Mouse (Mus musculus) cerebellum, adult (tissue): ENCODE results near the gene Galr3.

ENCODE experiments used
- ATAC-seq: cut with Nextera tagmentation; 2 replicates; pipeline ENCODE4 v1.9.2; 2017; ENCODE audit warnings: mild to moderate bottlenecking, moderate library complexity, mixed read lengths; ENCODE audit not compliant: insufficient number of reproducible peaks, low FRiP score, low TSS enrichment

The Galr3 gene

DNA sequence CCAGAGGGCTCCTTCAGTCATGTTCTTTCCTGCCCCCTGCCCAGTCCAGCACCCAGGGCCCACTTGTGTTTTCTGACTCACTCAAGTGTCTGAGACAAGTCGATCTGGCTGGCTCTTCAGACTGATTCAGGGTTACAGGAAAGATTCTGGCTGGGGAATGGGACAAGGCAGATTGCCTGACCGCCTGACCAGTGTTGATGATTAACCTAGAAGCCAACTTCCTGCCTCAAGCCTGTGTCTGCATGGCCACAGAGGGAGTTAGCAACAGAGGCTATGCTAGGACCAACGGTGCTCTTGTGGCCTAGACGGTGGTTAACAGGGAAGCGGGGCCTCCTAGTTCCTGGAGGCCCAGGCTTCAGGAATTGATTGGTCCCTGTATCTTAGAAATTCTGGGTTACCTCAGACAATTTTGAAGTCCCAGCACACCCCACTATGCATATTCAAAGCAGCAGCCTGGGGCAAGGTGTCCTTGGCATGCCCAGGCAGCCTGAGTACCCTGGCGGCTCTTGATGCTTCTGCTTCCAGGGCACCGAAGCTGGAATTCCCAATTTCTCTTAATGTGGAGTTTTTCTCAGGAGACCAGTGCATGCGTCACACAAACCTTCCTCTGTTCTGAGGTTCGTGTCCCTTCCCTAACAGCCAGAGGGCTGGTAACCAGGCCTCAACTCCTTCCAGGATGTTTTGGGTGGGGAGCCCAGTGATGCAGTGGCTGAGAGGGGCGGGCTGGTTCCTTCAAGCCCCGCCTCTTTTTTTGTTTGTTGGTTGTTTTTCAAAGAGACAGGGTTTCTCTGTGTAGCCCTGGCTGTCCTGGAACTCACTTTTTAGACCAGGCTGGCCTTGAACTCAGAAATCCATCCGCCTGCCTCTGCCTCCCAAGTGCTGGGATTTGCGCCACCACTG lies 10.0 kb downstream of the Galr3 start:
- no peak for ATAC-seq

GRCm38 (mm10) chr15:79052366-79052765 lies 10.7 kb downstream of the Galr3 start:
- no peak for ATAC-seq

DNA sequence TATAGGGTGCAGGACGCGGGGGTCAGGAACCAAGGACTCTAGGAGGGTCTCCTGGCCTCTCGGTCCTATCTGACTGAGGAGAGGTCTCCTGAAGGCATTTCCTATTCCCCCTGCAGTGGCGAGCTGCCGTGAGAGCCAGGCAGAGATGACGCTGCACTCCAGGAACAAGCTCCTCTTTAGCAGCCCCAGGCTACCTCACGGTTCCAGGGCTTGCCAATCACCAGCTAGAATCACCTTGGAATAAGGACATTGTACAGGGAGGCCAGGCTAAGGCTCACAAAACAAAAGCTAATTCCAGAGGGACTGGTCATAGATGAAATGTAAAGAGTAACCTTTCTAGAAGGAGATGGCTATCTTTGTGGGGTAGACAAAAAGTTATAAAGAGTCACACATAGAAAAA lies 14.9 kb downstream of the Galr3 start:
- ATAC-seq: no peak

GRCm38 (mm10) chr15:79057850-79058249 lies 16.2 kb downstream of the Galr3 start:
- no peak for ATAC-seq

- ATAC-seq: no peak
Observed at GRCm38 (mm10) chr15:79060887-79061565, 19.3 kb downstream of the Galr3 start.

GRCm38 (mm10) chr15:79062376-79063159 lies 20.9 kb downstream of the Galr3 start, which contains the start of gene Ankrd54:
Gene Ankrd54 (minus strand): TSS chr15:79062893.
- ATAC-seq: peak; percentile 100

DNA sequence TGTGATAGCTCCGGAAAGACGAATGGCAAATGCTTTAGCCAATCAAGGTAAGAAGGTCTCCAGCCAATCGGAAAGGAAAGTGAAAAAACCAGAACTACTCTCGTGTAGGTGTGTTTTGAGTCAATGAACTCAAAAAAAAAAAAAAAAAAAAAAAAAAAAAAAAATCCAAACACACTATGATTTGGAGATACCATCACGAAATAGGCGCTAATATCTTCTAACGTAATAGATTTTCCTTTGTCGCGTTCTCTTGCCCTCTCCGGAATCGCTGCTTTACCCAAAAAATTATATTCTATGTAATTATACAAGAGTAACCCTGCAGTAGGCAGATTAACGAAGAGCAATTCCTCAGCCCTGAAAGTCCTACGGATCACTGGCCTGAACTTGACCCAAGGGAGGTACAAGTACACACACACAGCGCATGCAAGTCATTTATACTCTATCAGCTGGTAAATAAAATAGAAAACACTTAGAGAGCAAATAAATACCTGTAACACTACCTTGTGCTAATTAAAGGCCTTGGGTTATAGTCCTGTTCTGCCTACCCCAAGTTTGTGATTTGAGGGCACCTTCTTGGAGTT lies 21.6 kb downstream of the Galr3 start:
- ATAC-seq: no peak

DNA sequence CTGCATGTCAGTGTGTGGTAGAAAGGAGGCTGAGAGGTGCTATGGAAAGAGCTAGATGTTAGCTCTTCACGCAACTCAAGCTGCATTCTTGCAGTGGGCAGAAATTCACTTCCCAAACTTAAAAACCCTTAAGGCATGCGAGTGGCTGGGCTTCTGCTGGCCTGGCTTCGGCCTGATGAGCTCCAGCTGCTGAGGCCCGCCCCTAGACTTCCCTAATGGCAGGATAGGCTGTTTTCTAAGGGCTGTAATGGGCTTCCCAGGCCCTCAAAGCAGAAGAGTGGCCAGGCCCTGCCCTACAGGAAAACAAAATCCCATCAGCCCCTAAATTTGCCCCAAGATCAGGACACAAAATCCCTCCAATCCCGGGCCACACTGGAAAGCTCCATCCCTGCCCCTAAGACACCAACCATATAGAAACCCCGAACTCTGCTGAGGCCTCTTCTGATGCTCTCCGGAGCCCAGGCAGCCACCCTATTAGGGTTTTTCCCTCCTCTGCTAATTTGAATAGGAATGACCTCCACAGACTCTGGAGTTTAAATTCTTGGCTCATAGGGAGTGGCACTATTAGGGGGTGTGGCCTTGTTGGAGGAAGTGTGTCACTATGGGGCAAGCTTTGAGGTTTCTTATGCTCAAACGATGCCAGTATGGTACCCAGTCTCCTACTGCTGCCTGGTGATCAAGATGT lies 23.5 kb downstream of the Galr3 start:
- no peak for ATAC-seq

DNA sequence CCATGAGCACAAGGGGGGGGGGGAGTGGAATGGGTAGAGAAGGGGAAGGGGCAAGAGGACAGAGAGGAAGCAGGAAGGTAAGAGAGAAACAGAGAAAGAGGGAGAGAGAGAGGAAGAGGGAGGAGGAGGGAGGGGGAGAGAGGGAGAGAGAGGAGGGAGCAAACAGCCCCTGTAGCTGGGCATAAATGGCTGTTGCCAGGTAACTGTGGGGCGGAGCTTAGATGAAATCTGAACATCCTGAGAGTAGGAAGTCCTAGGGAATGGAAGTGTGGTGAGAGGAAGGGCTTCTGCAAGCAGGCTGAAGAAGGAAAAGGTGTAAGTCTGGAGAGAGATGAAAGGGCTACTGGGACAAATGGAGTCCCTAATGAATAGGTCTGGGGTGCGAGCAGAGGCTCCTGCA lies 24.6 kb downstream of the Galr3 start:
- no peak for ATAC-seq

DNA sequence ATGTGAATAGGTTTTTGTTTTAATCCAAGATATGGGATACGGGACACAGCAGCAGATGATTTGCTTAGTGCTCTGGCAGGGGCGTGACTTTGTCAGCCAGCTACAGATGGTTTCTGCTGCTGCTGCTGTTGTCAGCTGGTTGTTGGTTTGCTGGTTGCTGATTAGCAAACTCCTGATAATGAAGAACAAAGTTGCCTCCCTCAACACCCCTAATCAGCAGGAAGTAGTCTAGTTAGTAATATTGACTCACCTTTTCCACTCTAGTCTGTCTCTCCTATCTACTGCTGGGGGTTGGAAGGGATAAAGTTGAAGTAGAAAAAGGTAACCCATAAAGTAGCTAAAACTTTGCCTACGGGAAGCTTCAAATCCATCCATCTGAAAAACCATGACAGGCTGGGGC lies 25.9 kb downstream of the Galr3 start:
- no peak for ATAC-seq

DNA sequence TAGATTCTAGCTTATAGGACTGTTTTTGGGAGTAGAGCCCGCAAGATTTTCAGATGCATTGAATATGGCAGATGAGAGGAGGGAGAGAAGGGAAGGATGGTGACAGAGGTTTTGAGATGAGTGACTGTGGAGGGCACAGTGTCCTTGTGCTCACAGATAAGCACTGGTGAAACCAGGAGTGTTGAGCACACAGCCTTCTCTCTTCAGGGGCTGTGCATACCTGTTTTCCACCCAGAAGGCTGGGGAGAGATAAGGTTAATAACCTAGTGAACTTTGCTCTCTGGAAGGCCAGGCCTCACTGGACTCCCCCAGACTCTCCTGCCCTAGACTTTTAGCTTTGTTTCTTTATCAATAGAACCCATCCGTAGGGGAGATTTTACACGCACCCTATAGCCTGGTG lies 26.7 kb downstream of the Galr3 start:
- ATAC-seq: no peak

DNA sequence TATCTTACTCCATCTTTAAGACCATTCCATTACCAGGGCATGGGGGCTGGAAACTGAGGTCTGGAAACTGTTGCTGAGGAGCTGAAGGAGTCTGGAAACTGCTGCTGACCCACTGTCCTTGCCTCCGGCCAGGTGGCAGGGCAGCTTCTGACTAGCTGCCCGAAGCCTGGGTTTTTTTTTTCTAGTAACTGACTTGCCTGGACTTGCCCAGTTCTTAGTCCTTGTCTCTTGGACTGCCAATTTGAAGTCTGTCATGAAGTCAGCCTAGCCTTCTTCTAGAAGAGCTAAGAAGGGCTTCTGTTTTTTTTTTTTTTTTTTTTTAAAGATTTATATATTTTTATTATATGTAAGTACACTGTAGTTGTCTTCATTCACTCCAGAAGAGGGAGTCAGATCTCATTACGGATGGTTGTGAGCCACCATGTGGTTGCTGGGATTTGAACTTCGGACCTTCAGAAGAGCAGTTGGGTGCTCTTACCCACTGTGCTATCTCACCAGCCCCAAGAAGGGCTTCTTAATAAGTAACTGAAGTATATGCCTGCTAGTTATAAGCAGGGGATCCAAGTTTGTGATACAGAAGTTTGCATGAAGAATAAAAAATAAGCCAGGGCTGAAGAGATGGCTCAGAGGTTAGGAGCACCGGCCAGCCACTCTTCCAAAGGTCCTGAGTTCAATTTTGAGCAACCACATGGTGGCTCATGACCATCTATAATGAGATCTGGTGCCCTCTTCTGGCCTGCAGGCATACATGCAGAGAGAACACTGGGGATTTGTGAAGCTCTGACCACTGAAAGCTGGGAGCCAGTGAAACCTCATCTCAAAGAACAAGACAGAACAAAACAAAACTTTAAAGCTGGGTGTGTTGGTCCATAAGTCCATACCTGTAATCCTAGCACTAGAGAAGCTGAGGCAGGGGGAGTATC lies 29.7 kb downstream of the Galr3 start:
- no peak for ATAC-seq

GRCm38 (mm10) chr15:79073752-79074151 lies 32.1 kb downstream of the Galr3 start:
- ATAC-seq: no peak

GRCm38 (mm10) chr15:79074446-79074845 lies 32.8 kb downstream of the Galr3 start:
- ATAC-seq: no peak

GRCm38 (mm10) chr15:79074913-79075532 lies 33.3 kb downstream of the Galr3 start, which contains the start of gene Eif3l:
Gene Eif3l (plus strand): TSS chr15:79075179.
- ATAC-seq: peak; percentile 86; the same call in 1 of the 2 replicates

- no peak for ATAC-seq
Observed at GRCm38 (mm10) chr15:79075658-79076365, 34.1 kb downstream of the Galr3 start.

- no peak for ATAC-seq
Observed at GRCm38 (mm10) chr15:79079567-79079966, 37.9 kb downstream of the Galr3 start.

- ATAC-seq: no peak
Observed at GRCm38 (mm10) chr15:79092284-79092683, 50.6 kb downstream of the Galr3 start.
